Mouse (Mus musculus) left cerebral cortex, postnatal 10 days (tissue): Measurements from ENCODE around the gene Prkaa2. TPM values are rescaled to one million over a fixed set of nuclear protein-coding genes. Genes with fewer than 3 reads are reported as not detected.

Experiments
- DNase-seq, 2 experiments: peaks; one replicate each; pipeline ENCODE4 v3.0.0; 2021 to 2022; ENCODE audit warnings: low spot score in 2 of 2, mixed read lengths in 1 of 2; ENCODE audit errors: extremely low spot score in 1 of 2
- intact Hi-C: fragments of 180-260 bp; cut with DNase I; formaldehyde crosslinking; loops from one replicate; pipeline ENCODE4 v1.15.1; 2025
- total RNA-seq, 2 experiments: library from RNA; stranded (reverse); gene quantifications; 2 replicates each; pipeline ENCODE4 v1.2.3; 2021

Prkaa2 gene
- total RNA-seq, 2 experiments from 2014 or later: 33.1 to 36.4 TPM

- intact Hi-C loops: no loop called here
- DNase-seq: no peak
These were observed 121.6 kb downstream of the Prkaa2 start for GRCm38 (mm10) chr4:104988102-104988501.

- no peak for DNase-seq
- intact Hi-C loops: no loop called here
These were observed 122.1 kb downstream of the Prkaa2 start for GRCm38 (mm10) chr4:104987631-104988030.

GRCm38 (mm10) chr4:104985960-104986632 lies 123.6 kb downstream of the Prkaa2 start:
- intact Hi-C loops: no loop called here
- DNase-seq: no peak

Other genes with a start within 250 kb of the Prkaa2 start
- gene C8a, start 233.5 kb downstream of the Prkaa2 start, total RNA-seq: under 1 TPM; 0.10 to 0.17 TPM
- 1 to 10 TPM; 1.8 to 2.1 TPM for gene Fyb2, start 196.4 kb downstream of the Prkaa2 start, total RNA-seq
- gene Plpp3, start 47.5 kb upstream of the Prkaa2 start, total RNA-seq: 100 to 1,000 TPM; 110 to 114 TPM